Mouse (Mus musculus): ENCODE measurements at regions not wholly inside any gene's neighbourhood (a gene's known extent, or its start where the extent isn't known, plus 50 kb on each side); places are given as distances from the start of the nearest gene placed in this dataset.

DNA sequence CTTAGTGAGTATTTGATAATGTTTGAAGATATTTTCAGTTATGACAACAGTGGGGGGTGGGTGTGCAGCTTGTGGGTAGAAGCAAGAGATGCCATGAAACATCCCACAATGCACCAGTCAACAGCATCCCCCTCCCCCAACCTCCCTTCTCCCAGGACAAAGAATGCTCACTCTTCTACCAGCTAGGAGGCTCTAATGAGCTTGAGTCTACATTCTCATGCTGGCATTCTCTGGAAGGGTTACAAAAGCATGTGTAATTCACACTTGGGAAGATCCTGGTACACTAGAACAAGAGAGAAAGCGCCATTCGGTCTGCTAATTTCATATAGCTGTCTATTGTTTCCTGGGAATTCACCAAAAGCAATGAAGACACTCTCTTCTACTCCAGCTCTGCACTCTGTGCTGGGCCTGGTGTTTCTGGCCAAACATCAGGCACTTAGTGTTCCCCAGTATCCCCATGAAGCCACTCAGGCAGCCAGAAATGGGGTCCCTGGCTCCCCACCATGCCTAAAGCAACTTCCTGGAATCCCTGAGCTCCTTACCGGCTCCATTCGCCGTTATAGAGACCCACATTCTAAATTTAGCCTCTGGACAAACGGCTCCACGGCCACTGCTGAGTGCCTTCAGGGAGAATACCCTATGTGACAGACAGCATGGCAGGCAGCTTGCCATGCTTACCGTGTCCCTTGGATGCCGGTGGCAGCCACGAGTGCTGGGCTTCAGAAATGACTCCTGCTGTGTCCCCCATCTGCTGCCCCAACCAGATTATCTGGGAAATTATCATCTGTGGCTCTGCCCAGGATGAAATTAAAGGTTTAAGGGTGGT lies 226.1 kb downstream of the Ttc32 start:
- TF ChIP-seq TCF12 (IDR thresholded peaks at IDR 0.05; ENCODE audit: low read depth, low read length) (no peak), CTCF (conservative IDR thresholded peaks at IDR 0.05 in 1 of 2, IDR thresholded peaks at IDR 0.05 in 1 of 2; ENCODE audit: low read depth in 2 of 2, low read length in 2 of 2) (no peak), E2F4 (IDR thresholded peaks at IDR 0.05; ENCODE audit: insufficient replicate concordance, low read depth, low read length) (no peak), USF1 (IDR thresholded peaks at IDR 0.05; ENCODE audit: low read depth, low read length) (no peak), TBP (conservative IDR thresholded peaks at IDR 0.05; ENCODE audit: low read depth, low read length) (no peak), POLR2A (IDR thresholded peaks at IDR 0.05; ENCODE audit: low read depth, low read length) (no peak), HCFC1 (IDR thresholded peaks at IDR 0.05; ENCODE audit: low read depth, low read length) (no peak), UBTF (IDR thresholded peaks at IDR 0.05; ENCODE audit: low read depth, low read length) (no peak), ZC3H11A (IDR thresholded peaks at IDR 0.05; ENCODE audit: low read depth, low read length) (no peak), SMC3 (IDR thresholded peaks at IDR 0.05; ENCODE audit: low read depth, low read length) (no peak), MAX (IDR thresholded peaks at IDR 0.05; ENCODE audit: low read length) (no peak), RAD21 (IDR thresholded peaks at IDR 0.05; ENCODE audit: low read depth, low read length) (no peak), USF2 (conservative IDR thresholded peaks at IDR 0.05; ENCODE audit: low read depth, low read length) (no peak), ELF1 (IDR thresholded peaks at IDR 0.05; ENCODE audit: low read depth, low read length) (no peak)
